Mouse (Mus musculus): ENCODE data around the gene Angptl1.

DNA sequence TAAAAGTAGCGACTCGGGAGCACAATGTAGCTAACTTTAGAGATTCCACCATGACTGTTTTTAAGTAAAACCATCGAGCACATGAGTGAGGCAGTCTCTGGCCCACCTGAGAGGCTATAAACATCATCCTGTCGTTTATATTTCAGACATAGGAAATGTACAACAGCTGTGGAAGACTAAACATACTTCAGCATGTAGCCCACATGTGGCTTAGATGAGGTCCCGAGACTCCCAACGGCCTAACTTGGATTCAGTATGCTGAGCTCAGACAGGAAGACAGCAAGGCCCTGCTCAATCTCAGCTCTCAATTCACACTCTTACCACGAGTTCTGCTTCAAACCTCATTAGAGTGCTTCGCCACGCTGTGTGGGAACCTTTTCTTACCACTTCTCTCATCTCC is 14.0 kb downstream of the Angptl1 start:
- TF ChIP-seq POLR2A (IDR thresholded peaks at IDR 0.05; ENCODE audit: insufficient read length, low read depth), result no peak
- no peak for TF ChIP-seq MAX (IDR thresholded peaks at IDR 0.05; ENCODE audit: low read depth)
- no peak for TF ChIP-seq E2F4 (IDR thresholded peaks at IDR 0.05; ENCODE audit: insufficient read depth)
- no peak for TF ChIP-seq USF1 (IDR thresholded peaks at IDR 0.05; ENCODE audit: low read depth)
- TF ChIP-seq POLR2AphosphoS2 (IDR thresholded peaks at IDR 0.05; ENCODE audit: insufficient read length, low read depth), result no peak
- no peak for TF ChIP-seq REST (IDR thresholded peaks at IDR 0.05; ENCODE audit: insufficient read depth, insufficient read length)
